Mouse (Mus musculus): ENCODE data around the gene Eea1.
A peak's percentile ranks its signal among the peaks of the same experiment; 100 is the strongest.
"Not testable (repeated sequence)": the region's sequence is repeated elsewhere in the genome, so short reads cannot be mapped to it uniquely, and the experiment has no call there.

Eea1 gene

GRCm38 (mm10) chr10:96067347-96067746 is 126.9 kb downstream of the Eea1 start:
- DNase-seq (ENCODE audit: extremely low spot score), result no peak

GRCm38 (mm10) chr10:96074386-96074785 is 133.9 kb downstream of the Eea1 start:
- no peak for DNase-seq (ENCODE audit: extremely low spot score)

DNA sequence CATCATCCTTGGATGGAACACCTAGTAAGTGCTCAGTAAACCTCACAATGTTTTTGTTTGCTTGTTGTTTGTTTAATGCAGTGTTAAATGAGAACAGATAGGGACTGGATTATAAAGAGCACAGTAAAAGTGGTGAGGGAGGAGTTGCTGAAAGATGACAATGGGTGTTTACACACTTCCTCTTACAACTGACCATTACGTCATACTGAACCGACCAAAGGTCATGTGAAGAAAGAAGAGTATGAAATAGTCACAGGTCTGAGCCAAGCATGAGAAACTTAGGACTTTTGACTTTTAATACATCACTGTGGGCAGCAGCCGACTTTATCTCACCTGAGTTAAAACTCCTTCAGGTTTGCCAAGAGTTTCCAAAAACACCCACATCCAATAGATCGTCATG is 135.0 kb downstream of the Eea1 start:
- DNase-seq (ENCODE audit: extremely low spot score), result no peak

- DNase-seq (ENCODE audit: extremely low spot score), result no peak
Observed at GRCm38 (mm10) chr10:96075880-96076279, 135.4 kb downstream of the Eea1 start.

- no peak for DNase-seq (ENCODE audit: extremely low spot score)
Observed at GRCm38 (mm10) chr10:96076461-96076860, 136.0 kb downstream of the Eea1 start.

GRCm38 (mm10) chr10:96077480-96078066 is 137.1 kb downstream of the Eea1 start:
- not testable (repeated sequence) for DNase-seq (ENCODE audit: extremely low spot score)

DNA sequence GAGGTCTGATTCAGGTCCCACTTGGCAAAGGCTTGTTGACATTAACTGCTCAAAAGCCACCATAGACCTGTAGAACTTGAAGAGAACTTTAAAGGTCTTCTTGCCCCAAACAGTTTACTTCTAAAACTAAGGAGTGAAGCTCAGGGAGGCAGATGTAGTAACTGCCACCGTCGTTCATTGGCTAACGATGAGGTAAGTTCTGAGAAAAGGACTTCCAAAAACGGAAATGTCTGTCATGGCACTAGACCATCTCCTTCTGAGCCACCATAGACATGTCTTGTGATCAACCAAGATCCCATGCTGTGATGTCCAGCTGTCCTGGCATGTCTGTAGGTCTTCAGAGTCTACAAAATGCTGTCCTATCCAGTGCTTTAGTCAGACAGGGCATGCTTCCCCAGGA is 139.4 kb downstream of the Eea1 start:
- DNase-seq (ENCODE audit: extremely low spot score), result no peak

DNA sequence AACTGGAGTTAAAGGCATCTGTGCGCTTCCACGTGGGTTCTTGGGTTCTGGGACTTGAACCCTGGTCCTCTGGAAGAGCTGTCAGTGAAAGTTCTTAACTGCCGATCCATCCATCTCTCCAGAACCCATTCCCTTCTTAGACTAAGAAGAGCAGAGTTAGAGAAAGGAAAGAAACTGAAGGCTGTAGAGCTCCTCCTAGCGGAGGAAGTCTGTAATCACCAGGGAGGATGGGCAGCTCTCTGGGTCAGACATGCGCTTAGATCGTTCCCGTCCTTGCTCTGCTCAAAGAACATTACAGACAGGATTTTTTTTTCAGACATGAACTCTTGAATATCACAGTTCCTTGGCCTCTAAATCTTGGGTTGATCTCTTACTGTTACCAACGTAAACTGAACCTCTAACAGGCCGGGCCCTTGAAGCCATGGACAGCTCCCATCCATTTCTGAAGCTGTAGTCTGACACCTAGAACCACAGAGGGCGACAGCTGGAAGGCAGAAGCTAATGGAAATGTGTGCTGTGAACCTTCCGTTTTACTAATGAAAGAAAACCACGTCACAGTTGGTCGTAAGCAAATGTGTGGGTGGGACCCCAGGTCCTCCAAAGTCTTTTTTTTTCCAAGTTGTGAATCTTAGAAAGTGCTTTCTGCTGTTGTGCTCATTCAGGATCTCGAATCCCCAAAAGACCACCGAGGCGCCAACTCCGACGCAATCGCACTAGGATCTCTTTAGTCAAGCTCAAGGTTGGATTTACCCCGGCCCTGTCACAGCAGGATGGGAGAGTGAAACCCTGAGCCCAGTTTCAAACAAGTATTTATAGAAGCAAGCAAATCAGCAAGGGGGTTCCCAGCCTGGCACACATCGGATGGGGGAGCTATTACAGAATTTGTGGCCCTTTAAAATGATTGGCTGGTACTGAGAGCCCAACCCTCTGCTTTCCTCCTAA is 140.3 kb downstream of the Eea1 start:
- peak; percentile 39 for DNase-seq (ENCODE audit: extremely low spot score)

- no peak for DNase-seq (ENCODE audit: extremely low spot score)
Observed at GRCm38 (mm10) chr10:96082203-96082602, 141.8 kb downstream of the Eea1 start.

DNA sequence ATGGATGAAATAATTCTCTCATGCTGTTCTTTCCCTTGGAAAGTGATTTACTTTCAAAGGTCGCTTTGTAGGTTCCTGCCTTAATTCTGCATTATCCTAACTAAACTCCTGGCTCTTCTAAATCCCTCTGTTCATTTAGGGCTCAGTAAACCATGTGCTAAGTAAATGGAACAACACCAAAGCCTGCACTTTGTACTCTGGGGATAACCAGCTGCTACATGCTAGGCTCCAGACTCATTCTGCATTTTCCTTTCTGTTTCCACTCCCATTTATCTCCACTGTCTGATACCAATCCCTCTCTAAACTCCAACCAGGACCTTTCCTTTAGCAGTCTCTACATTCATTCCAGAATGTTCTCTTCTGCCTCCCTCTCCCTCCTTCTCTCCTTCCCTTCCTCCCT is 149.3 kb downstream of the Eea1 start:
- no peak for DNase-seq (ENCODE audit: extremely low spot score)

GRCm38 (mm10) chr10:96090388-96090787 is 149.9 kb downstream of the Eea1 start:
- DNase-seq (ENCODE audit: extremely low spot score), result no peak

DNA sequence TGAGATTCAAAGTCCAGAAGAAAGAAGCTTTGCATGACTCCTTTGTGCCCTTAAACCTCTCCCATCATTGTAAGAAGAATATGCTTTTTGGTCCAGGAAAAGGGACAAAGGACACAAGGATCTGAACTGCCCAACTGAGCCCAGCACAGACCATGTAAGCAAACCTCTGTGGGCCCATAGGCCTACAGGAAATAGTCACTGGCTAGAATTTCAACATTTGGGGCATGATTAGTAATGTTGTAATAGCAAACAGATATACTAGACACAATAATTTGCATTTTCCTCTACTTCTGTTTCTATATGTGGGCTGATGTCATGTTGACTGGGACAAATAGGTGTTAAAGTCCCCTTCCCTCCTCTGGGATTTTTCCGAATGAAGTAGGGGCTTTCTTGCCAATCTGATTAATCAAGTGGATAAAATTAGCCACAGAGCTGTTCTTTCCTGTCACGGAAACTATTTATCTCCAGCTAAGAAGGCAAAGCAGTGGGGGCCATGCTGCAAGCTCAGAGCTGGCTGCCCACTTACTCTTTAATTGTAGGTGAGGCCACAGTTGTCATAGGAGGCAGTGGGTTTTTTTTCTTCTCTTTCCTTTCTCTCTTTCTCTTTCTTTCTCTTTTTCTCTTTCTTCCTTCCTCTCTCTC is 153.6 kb downstream of the Eea1 start:
- DNase-seq (ENCODE audit: extremely low spot score), result no peak

- DNase-seq (ENCODE audit: extremely low spot score), result no peak
Observed at GRCm38 (mm10) chr10:96094559-96094958, 154.1 kb downstream of the Eea1 start.

All from embryo, embryonic 9.5 days (tissue).